Mouse (Mus musculus) midbrain, embryonic 10.5 days (tissue): ENCODE measurements at regions not wholly inside any gene's neighbourhood (a gene's known extent, or its start where the extent isn't known, plus 50 kb on each side); places are given as distances from the start of the nearest gene placed in this dataset.
"Not testable (repeated sequence)": the region's sequence is repeated elsewhere in the genome, so short reads cannot be mapped to it uniquely, and the experiment has no call there.

ENCODE experiments used
- DNase-seq: peaks from one replicate; pipeline ENCODE4 v3.0.0-alpha.2; 2017; ENCODE audit warnings: low spot score
- H3K27ac ChIP-seq: fragments of 300-500 bp; sonication (generic); replicated peaks from 2 replicates; pipeline ENCODE4 v1.5.1; 2016; ENCODE audit warnings: mild to moderate bottlenecking
- H3K27me3 ChIP-seq: fragments of 300-500 bp; sonication (generic); 2 replicates; pipeline ENCODE4 v1.6.1; 2016; ENCODE audit warnings: low read depth, mild to moderate bottlenecking; ENCODE audit not compliant: poor library complexity, severe bottlenecking
- H3K36me3 ChIP-seq: fragments of 300-500 bp; sonication (generic); 2 replicates; pipeline ENCODE4 v1.6.1; 2016; ENCODE audit warnings: mild to moderate bottlenecking, moderate library complexity
- H3K4me1 ChIP-seq: fragments of 300-500 bp; sonication (generic); 2 replicates; pipeline ENCODE4 v1.6.1; 2016
- H3K4me3 ChIP-seq: fragments of 300-500 bp; sonication (generic); 2 replicates; pipeline ENCODE4 v1.5.1; 2016; ENCODE audit warnings: mild to moderate bottlenecking, moderate library complexity
- H3K9me3 ChIP-seq: fragments of 300-500 bp; sonication (generic); replicated peaks from 2 replicates; pipeline ENCODE4 v1.6.1; 2016; ENCODE audit warnings: mild to moderate bottlenecking
- WGBS: fragments of 180-500 bp; shearing (Covaris S2); methylation state at CpG from one replicate; pipeline ENCODE4 v1.1.7; 2016; 5-methylcytosine and 5-hydroxymethylcytosine counted together

DNA sequence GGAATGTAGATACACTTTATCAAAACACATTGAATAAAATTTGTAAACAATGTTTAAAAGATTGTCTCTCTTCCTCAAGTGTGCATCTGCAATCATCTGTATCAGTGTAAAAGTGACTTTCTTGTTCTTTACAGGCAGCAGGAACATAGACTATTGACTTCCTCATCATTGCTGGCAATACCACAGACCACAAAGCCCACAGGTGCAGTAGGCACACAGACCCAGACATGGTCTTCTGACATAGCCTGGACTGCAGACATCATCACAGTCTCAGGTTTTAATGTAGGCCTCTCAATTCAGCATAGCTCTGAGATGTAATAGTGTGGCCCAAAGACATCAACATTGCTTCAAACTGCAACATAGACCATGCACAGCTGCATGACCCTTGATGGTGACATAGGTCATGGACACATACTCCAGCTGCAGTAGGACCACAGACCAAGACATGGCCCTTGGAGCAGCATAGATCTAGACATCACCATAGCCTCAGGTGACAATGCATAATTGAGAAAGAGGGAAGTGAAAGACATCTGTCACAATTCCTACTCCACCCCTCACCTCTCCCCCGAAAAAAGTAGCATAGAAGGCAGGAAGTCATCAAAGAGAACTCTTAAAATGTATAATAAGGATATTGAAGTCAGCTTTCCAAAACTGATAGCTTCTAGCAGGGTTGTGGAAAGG is 74.1 kb upstream of the Speer2 start:
- WGBS: 91% methylated on average over 1 of the region's 1 CpGs
- Histone ChIP-seq H3K27ac (no peak overlapping the region), H3K9me3 (no peaks in the 10 kb centered on the region), H3K27me3 (no peaks in the 10 kb centered on the region), H3K4me1 (no peaks in the 10 kb centered on the region), H3K36me3 (no peaks in the 10 kb centered on the region), H3K4me3 (no peak overlapping the region)
- DNase-seq: no peak

GRCm38 (mm10) chr16:69943635-69944034 is 80.1 kb upstream of the Speer2 start:
- Histone ChIP-seq H3K4me1 (no peaks in the 10 kb centered on the region), H3K27ac (no peak overlapping the region), H3K9me3 (no peaks in the 10 kb centered on the region), H3K36me3 (no peaks in the 10 kb centered on the region), H3K27me3 (no peaks in the 10 kb centered on the region), H3K4me3 (no peak overlapping the region)
- DNase-seq: no peak
- whole genome bisulfite sequencing: 68% methylated on average over 1 of the region's 1 CpGs

- WGBS: 91% methylated on average over 10 of the region's 10 CpGs
- Histone ChIP-seq H3K9me3 (no peaks in the 10 kb centered on the region), H3K4me3 (no peak overlapping the region), H3K27me3 (no peaks in the 10 kb centered on the region), H3K4me1 (no peaks in the 10 kb centered on the region), H3K27ac (no peak overlapping the region), H3K36me3 (no peaks in the 10 kb centered on the region)
- no peak for DNase-seq
Observed at GRCm38 (mm10) chr16:69948783-69949182, 85.2 kb upstream of the Speer2 start.

DNA sequence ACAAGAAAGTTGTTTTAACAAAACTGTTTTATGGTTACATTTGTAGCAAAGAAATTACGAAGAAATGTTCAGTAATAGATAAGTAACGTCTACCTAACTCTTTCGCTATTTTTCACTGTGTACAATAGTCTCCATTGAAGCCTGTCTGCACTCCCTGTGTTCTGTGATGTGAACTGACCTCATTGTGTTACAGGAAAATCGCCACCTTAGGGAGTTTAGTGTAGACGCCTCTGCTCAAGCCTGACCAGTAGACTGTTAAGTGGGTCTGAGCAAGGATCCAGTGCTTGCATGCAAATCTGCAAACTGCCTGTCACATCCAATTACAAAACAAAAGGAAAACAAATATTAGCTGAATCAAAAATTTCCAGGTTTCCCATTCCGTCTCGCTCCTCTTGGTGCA is 85.8 kb upstream of the Speer2 start:
- H3K36me3 ChIP-seq: no peaks in the 10 kb centered on the region
- no peaks in the 10 kb centered on the region for H3K9me3 ChIP-seq
- H3K27ac ChIP-seq: no peak overlapping the region
- no peaks in the 10 kb centered on the region for H3K27me3 ChIP-seq
- WGBS: 89% methylated on average over 7 of the region's 7 CpGs
- H3K4me1 ChIP-seq: no peaks in the 10 kb centered on the region
- H3K4me3 ChIP-seq: no peak overlapping the region
- no peak for DNase-seq

GRCm38 (mm10) chr16:69951581-69951980 is 88.0 kb upstream of the Speer2 start:
- H3K36me3 ChIP-seq: no peaks in the 10 kb centered on the region
- 89% methylated on average over 2 of the region's 2 CpGs for WGBS

GRCm38 (mm10) chr16:69966561-69966960 is 103.0 kb upstream of the Speer2 start:
- H3K4me1 ChIP-seq, H3K27ac ChIP-seq, H3K4me3 ChIP-seq, DNase-seq, H3K27me3 ChIP-seq, H3K36me3 ChIP-seq, H3K9me3 ChIP-seq: not testable (repeated sequence)
- 90% methylated on average over 7 of the region's 7 CpGs for WGBS

More at GRCm38 (mm10) chr16:69951581-69951980, 88.0 kb upstream of the Speer2 start:
- no peak for DNase-seq
- H3K27me3 ChIP-seq: no peaks in the 10 kb centered on the region
- H3K9me3 ChIP-seq: no peaks in the 10 kb centered on the region
- no peaks in the 10 kb centered on the region for H3K4me1 ChIP-seq
- H3K4me3 ChIP-seq: no peak overlapping the region
- H3K27ac ChIP-seq: no peak overlapping the region

- WGBS: 83% methylated on average over 3 of the region's 3 CpGs
- H3K9me3 ChIP-seq: no peaks in the 10 kb centered on the region
- no peaks in the 10 kb centered on the region for H3K36me3 ChIP-seq
- H3K27ac ChIP-seq: no peak overlapping the region
- no peaks in the 10 kb centered on the region for H3K27me3 ChIP-seq
- no peaks in the 10 kb centered on the region for H3K4me1 ChIP-seq
- DNase-seq: no peak
- H3K4me3 ChIP-seq: no peak overlapping the region
Observed at GRCm38 (mm10) chr16:69979813-69980527, 116.4 kb upstream of the Speer2 start.

GRCm38 (mm10) chr16:69984320-69984719 is 120.8 kb upstream of the Speer2 start:
- Histone ChIP-seq H3K4me3 (no peak overlapping the region), H3K27me3 (no peaks in the 10 kb centered on the region), H3K9me3 (no peaks in the 10 kb centered on the region), H3K36me3 (no peaks in the 10 kb centered on the region), H3K27ac (no peak overlapping the region), H3K4me1 (no peaks in the 10 kb centered on the region)
- no peak for DNase-seq
- WGBS: 74% methylated on average over 5 of the region's 5 CpGs

GRCm38 (mm10) chr16:69991907-69992470 is 128.4 kb upstream of the Speer2 start:
- Histone ChIP-seq H3K36me3 (no peaks in the 10 kb centered on the region), H3K4me1 (no peaks in the 10 kb centered on the region), H3K27ac (no peak overlapping the region), H3K4me3 (no peak overlapping the region), H3K27me3 (no peaks in the 10 kb centered on the region), H3K9me3 (no peaks in the 10 kb centered on the region)
- 85% methylated on average over 3 of the region's 3 CpGs for WGBS
- no peak for DNase-seq

GRCm38 (mm10) chr16:69992715-69993114 is 129.2 kb upstream of the Speer2 start:
- 89% methylated on average over 4 of the region's 4 CpGs for WGBS
- H3K27me3 ChIP-seq: no peaks in the 10 kb centered on the region
- H3K9me3 ChIP-seq: no peaks in the 10 kb centered on the region
- H3K36me3 ChIP-seq: no peaks in the 10 kb centered on the region
- no peak overlapping the region for H3K4me3 ChIP-seq
- DNase-seq: no peak
- no peak overlapping the region for H3K27ac ChIP-seq
- H3K4me1 ChIP-seq: no peaks in the 10 kb centered on the region

DNA sequence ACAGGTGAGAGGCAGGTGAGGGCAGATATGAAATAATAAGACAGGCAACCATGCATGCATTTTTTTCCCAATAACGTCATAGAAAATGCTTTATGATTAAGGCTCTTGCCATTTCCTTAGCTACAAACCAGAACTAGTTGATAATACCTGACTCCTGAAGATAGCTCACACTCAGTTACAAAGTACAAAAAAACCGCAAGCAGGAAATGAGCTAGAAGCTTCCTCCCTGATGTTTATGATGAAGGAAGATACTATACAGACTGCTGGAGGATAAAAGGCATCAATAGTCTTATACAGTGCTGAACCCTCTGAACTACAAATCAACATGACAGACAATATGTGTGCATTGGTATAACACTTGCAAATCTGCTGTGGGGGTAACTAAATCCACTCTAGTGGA is 143.3 kb upstream of the Speer2 start:
- WGBS: 95% methylated on average over 2 of the region's 2 CpGs
- H3K4me3 ChIP-seq: no peak overlapping the region
- no peak for DNase-seq

DNA sequence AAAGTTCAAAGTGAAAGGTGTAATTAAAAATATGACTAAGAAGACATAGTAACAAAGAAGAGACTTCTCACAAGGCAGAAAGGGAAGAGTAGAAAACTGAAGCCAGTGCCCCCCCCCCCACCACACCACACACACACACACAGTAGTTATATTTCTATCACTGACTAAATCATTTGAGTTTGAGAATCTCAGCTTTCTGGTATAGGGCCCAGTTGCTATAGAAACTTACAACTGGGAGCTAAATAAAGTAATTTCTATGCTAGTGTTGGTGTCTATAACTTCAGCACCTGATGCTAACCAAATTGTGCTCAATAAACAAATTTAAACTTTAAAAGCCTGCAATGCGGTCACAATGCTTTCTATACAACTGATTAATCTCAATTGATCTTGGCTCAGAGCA is 153.4 kb upstream of the Speer2 start:
- H3K36me3 ChIP-seq: no peaks in the 10 kb centered on the region
- 94% methylated on average over 1 of the region's 1 CpGs for WGBS

More for the DNA sequence above, 143.3 kb upstream of the Speer2 start:
- Histone ChIP-seq H3K4me1 (no peaks in the 10 kb centered on the region), H3K9me3 (no peaks in the 10 kb centered on the region), H3K27me3 (no peaks in the 10 kb centered on the region), H3K36me3 (no peaks in the 10 kb centered on the region), H3K27ac (no peak overlapping the region)

GRCm38 (mm10) chr16:70019564-70019963 is 156.0 kb upstream of the Speer2 start:
- no peak overlapping the region for H3K4me3 ChIP-seq
- no peaks in the 10 kb centered on the region for H3K27me3 ChIP-seq
- DNase-seq: no peak
- H3K9me3 ChIP-seq: no peaks in the 10 kb centered on the region
- no peaks in the 10 kb centered on the region for H3K36me3 ChIP-seq
- WGBS: 91% methylated on average over 2 of the region's 2 CpGs
- H3K27ac ChIP-seq: no peak overlapping the region
- no peaks in the 10 kb centered on the region for H3K4me1 ChIP-seq

More for the DNA sequence above, 153.4 kb upstream of the Speer2 start:
- DNase-seq: no peak
- Histone ChIP-seq H3K27me3 (no peaks in the 10 kb centered on the region), H3K27ac (no peak overlapping the region), H3K9me3 (no peaks in the 10 kb centered on the region), H3K4me1 (no peaks in the 10 kb centered on the region), H3K4me3 (no peak overlapping the region)
